Mouse (Mus musculus): ENCODE measurements around the gene Kifap3.
"Not testable (repeated sequence)": the region's sequence is repeated elsewhere in the genome, so short reads cannot be mapped to it uniquely, and the experiment has no call there.

DNA sequence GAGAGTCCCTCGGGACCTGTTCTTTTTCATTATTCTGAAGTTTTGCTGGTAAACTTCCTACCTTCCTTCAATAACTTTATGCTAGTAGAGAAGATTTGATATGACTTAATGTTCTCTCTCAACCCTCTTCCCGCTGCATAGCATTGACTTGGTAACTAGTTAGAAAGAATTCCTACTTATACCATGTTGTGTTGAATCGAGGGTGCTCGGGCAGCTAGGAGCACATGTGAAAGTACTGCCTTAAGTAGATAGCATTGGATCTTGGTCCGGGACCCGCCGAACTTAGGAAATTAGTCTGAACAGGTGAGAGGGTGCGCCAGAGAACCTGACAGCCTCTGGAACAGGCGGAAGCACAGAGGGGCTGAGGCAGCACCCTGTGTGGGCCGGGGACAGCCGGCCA, 4.2 kb downstream of the Kifap3 start:
- TF ChIP-seq CTCF (IDR thresholded peaks at IDR 0.05); POLR2A (IDR thresholded peaks at IDR 0.05; ENCODE audit: insufficient read depth, low read depth, low read length): not testable (repeated sequence)

Data from heart, adult 2 months (tissue).